Mouse (Mus musculus): Measurements from ENCODE around the gene Bcl2l13. TPM values are rescaled to one million over a fixed set of nuclear protein-coding genes. Genes with fewer than 3 reads are reported as not detected.
A peak's percentile ranks its signal among the peaks of the same experiment; 100 is the strongest.
"Not testable (repeated sequence)": the region's sequence is repeated elsewhere in the genome, so short reads cannot be mapped to it uniquely, and the experiment has no call there.

Gene Bcl2l13
- polyA plus RNA-seq, 1 experiment: 22.6 TPM

DNA sequence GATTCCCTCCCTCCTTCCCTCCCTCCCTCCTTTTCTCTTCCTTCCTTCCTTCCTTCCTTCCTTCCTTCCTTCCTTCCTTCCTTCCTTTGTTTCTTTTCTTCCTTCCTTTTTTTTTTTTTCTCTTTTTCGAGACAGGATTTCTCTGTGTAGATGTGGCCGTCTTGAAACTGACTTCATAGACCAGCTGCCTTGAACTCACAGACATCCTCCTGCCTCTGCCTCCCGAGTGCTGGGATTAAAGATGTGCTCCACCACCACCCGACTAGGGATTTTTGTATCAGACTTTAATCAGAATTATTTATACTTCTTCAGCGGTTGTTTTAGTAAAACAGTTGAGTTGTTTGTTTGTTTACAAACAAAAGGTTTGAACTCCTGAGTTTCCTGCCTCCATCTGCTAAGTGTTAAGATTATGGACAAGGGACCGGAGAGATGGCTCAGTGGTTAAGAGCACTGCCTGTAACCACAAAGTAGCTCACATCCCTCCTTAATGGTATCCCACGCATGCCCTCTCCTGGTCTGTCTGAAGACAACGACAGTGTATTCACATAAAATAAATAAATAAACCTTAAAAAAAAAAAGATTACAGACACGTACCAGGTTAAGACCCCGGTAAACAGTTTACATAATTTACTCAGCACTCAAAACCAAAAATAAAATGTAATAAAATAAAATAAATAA, 12.9 kb upstream of the Bcl2l13 start:
- TF ChIP-seq CTCF (IDR thresholded peaks at IDR 0.05; ENCODE audit: extremely low read depth, insufficient read depth, low read length): no peak
- TF ChIP-seq POLR2A (IDR thresholded peaks at IDR 0.05; ENCODE audit: extremely low read depth, insufficient read depth, low read length): no peak
- Histone ChIP-seq H3K4me3 (ENCODE audit: insufficient read depth, low read length) (no peak overlapping the region; the same call in 1 of the 2 replicates), H3K27ac (ENCODE audit: insufficient read depth, low read length) (0 out of 2 replicates have a peak overlapping the region, but pooled peaks have one; percentile 18), H3K4me1 (ENCODE audit: control insufficient read depth, insufficient read depth, low read length) (peaks cover 4% of the 10 kb centered on the region; the same call in 1 of the 2 replicates)

DNA sequence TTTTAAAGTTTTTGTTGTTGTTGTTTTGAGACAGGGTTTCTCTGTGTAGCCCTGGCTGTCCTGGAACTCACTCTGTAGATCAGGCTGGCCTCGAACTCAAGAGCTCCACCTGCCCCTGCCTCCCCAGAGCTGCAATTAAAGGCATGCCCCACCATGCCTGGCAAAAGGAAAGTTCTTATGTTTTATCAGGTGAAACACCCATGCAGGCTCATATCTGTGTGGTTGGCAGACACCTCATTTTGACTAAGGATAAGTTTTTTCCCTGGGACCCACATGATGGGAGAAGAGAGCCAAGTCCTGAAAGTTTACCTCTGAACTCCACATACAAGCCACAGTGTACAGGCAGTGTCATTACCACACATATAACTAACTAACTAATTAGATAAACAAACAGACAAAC, 6.0 kb upstream of the Bcl2l13 start:
- Histone ChIP-seq H3K27ac (ENCODE audit: insufficient read depth, low read length) (no peak overlapping the region), H3K4me3 (ENCODE audit: insufficient read depth, low read length) (no peak overlapping the region), H3K4me1 (ENCODE audit: control insufficient read depth, insufficient read depth, low read length) (no peaks in the 10 kb centered on the region)
- no peak for TF ChIP-seq CTCF (IDR thresholded peaks at IDR 0.05; ENCODE audit: extremely low read depth, insufficient read depth, low read length)
- TF ChIP-seq POLR2A (IDR thresholded peaks at IDR 0.05; ENCODE audit: extremely low read depth, insufficient read depth, low read length): no peak

DNA sequence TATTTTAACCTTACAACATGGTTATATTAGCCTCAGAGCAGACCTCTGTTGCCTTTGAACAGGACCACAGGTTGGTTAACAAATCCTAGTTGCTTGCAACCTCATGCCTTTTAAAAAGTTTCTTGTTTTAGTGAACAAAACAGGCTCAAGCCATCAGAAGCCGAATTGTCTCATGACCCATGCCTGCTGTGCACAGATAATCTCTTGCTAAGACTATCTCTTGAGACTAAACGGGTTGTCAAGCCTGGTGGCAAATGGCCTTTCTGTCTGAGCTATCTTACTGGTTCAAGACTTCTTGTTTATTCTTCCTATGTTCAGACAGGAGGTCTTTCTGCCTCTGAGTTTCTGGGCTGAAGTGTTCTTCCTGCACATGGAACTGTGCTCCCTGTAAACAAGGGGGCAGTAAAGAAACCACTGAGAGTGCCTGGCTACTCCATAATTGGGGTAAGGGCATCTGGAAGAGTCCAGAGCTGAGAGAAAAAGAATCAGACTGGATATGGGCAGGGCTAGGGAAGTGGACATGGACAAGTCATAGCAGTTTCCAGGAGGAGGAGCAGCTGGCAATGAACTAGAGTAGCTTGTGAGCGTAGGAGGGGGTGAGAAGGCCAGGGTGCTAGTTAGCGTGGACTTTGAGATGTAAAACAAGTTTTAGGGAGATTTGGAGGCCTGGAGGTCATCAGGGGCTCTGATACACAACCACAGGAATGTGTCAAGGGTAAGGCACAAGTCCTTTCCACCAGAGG, 5.0 kb upstream of the Bcl2l13 start:
- TF ChIP-seq CTCF (IDR thresholded peaks at IDR 0.05; ENCODE audit: extremely low read depth, insufficient read depth, low read length) (no peak), POLR2A (IDR thresholded peaks at IDR 0.05; ENCODE audit: extremely low read depth, insufficient read depth, low read length) (no peak)
- no peaks in the 10 kb centered on the region for H3K4me1 ChIP-seq (ENCODE audit: control insufficient read depth, insufficient read depth, low read length)
- H3K4me3 ChIP-seq (ENCODE audit: insufficient read depth, low read length): no peak overlapping the region
- no peak overlapping the region for H3K27ac ChIP-seq (ENCODE audit: insufficient read depth, low read length)

DNA sequence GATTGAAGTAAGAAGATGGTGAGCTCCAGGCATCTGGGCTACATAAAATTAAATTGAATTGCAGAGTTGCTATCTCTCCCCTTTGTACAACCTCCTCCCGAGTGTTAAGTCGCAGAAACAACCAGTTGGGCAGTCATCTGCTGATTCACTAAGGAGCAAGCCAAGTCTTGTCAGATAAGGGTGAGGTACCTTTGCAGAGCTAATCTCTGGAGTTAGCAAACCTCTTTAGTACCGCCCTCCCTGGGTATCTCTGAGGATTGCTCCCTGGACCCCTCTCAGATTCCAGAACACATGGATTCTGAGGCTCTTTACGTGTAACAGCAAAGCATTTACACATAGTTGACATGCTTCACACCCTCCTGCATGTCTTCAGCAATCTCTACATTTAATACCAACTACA, 3.9 kb upstream of the Bcl2l13 start:
- Histone ChIP-seq H3K27ac (ENCODE audit: insufficient read depth, low read length) (no peak overlapping the region), H3K4me1 (ENCODE audit: control insufficient read depth, insufficient read depth, low read length) (no peaks in the 10 kb centered on the region), H3K4me3 (ENCODE audit: insufficient read depth, low read length) (no peak overlapping the region)
- TF ChIP-seq POLR2A (IDR thresholded peaks at IDR 0.05; ENCODE audit: extremely low read depth, insufficient read depth, low read length) (no peak), CTCF (IDR thresholded peaks at IDR 0.05; ENCODE audit: extremely low read depth, insufficient read depth, low read length) (no peak)

DNA sequence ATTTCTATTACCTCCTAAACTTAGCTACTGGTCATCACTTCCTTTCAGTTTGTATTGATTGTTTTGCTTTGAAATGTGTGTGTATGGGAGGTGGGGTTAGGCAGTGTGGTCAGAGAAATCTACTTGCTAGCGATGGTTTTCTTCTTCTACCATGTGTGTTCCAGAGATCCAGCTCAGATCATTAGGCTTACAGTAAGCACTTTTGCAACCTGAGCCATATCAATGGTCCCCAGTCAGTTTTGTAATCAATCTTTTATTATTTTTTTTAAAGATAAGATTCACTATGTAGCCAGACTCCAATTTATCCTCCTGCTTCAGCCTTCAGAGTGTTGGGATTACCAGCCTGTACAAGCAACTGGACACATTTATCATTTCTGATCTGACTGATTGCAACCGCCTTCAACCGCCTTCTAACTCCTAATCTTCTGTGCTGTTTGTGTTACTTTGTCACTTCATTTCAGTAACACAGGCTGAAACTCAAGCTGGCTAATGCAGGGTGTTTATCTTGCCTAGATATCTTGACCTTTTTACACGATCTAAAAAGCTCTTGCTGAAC, 1.2 kb upstream of the Bcl2l13 start:
- no peak overlapping the region for H3K4me3 ChIP-seq (ENCODE audit: insufficient read depth, low read length)
- no peaks in the 10 kb centered on the region for H3K4me1 ChIP-seq (ENCODE audit: control insufficient read depth, insufficient read depth, low read length)
- no peak overlapping the region for H3K27ac ChIP-seq (ENCODE audit: insufficient read depth, low read length)
- no peak for TF ChIP-seq POLR2A (IDR thresholded peaks at IDR 0.05; ENCODE audit: extremely low read depth, insufficient read depth, low read length)
- no peak for TF ChIP-seq CTCF (IDR thresholded peaks at IDR 0.05; ENCODE audit: extremely low read depth, insufficient read depth, low read length)

DNA sequence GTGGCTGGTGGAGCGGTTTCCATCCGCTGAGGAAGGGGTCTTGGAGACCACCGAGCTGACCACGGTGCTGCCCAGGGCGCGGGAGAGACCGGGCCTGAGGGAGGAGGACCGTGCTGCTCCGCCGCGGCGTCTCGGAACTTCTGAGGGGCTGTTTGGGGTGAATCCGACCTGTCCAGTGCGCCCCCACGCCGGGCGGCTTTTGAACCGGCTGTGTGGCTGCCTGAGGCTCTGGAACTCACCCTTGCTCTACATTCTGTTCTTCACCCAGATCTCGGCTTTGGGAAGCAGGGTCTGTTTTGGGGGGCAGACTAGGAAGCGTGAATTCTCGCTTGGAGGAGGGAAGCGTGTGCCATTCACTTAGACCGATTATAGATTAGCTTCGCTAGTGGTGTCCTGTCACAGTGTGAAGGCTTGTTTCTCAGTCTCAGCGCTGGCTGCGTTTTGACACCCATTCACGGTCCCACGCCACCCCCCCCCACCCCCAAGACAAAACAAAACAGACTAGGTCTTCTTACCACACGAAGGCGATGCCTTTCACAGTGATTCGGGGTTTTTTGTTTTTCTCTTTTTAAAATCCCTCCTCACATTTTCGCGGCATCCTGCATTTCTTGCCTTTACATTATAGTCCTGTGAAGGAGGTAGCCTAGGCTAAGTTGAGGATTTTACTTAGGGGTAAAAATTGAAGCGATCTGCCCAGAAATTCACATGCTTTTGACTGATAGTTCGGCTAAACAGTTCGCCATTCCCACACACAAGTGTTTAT, 558 bp downstream of the Bcl2l13 start:
- Histone ChIP-seq H3K4me3 (ENCODE audit: insufficient read depth, low read length) (peak overlapping the region; percentile 52), H3K27ac (ENCODE audit: insufficient read depth, low read length) (peak overlapping the region; percentile 86), H3K4me1 (ENCODE audit: control insufficient read depth, insufficient read depth, low read length) (no peaks in the 10 kb centered on the region; the same call in 1 of the 2 replicates)
- TF ChIP-seq POLR2A (IDR thresholded peaks at IDR 0.05; ENCODE audit: extremely low read depth, insufficient read depth, low read length): no peak
- TF ChIP-seq CTCF (IDR thresholded peaks at IDR 0.05; ENCODE audit: extremely low read depth, insufficient read depth, low read length): no peak

DNA sequence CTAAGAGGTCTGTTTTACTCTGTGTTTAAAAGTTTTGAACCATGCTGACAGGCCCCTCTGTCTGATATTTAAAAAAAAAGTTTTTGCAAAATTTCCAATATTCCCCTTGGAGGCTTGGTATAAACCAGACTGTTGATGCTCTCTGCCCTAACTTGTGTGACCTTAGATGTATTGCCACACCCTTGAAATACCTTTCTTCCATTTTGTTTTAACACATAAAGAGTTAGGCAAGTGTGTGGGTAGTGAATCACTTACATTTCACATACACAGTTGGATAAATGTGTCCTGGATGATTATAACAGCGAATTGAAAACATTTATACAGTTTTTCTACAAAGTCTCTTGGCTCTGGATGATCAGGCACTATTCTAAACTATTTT, 1.1 kb downstream of the Bcl2l13 start:
- H3K4me1 ChIP-seq (ENCODE audit: control insufficient read depth, insufficient read depth, low read length): no peaks in the 10 kb centered on the region; the same call in 1 of the 2 replicates
- no peak overlapping the region for H3K27ac ChIP-seq (ENCODE audit: insufficient read depth, low read length)
- peak overlapping the region; percentile 52; the same call in 1 of the 2 replicates for H3K4me3 ChIP-seq (ENCODE audit: insufficient read depth, low read length)
- TF ChIP-seq CTCF (IDR thresholded peaks at IDR 0.05; ENCODE audit: extremely low read depth, insufficient read depth, low read length): no peak
- no peak for TF ChIP-seq POLR2A (IDR thresholded peaks at IDR 0.05; ENCODE audit: extremely low read depth, insufficient read depth, low read length)

DNA sequence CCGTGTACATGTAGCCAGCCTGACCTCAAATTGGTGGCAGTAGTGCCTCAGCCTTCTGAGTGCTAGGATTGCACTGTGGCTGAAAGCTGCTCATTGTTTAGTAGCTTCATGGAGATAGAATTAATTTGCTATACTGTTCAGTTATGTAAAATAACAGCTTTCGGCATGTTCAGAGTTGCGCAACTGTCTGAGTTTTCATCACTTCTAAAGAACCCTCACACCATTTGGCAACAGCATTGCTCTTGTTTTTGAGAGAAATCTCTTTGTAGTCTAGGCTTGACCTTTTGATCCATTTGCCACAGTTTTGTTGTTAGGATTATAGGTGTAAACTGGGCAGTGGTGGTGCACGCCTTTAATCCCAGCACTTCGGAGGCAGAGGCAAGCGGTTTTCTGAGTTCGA, 4.2 kb downstream of the Bcl2l13 start:
- H3K27ac ChIP-seq (ENCODE audit: insufficient read depth, low read length): no peak overlapping the region
- H3K4me3 ChIP-seq (ENCODE audit: insufficient read depth, low read length): no peak overlapping the region
- H3K4me1 ChIP-seq (ENCODE audit: control insufficient read depth, insufficient read depth, low read length): no peaks in the 10 kb centered on the region; the same call in 1 of the 2 replicates
- no peak for TF ChIP-seq CTCF (IDR thresholded peaks at IDR 0.05; ENCODE audit: extremely low read depth, insufficient read depth, low read length)
- no peak for TF ChIP-seq POLR2A (IDR thresholded peaks at IDR 0.05; ENCODE audit: extremely low read depth, insufficient read depth, low read length)

DNA sequence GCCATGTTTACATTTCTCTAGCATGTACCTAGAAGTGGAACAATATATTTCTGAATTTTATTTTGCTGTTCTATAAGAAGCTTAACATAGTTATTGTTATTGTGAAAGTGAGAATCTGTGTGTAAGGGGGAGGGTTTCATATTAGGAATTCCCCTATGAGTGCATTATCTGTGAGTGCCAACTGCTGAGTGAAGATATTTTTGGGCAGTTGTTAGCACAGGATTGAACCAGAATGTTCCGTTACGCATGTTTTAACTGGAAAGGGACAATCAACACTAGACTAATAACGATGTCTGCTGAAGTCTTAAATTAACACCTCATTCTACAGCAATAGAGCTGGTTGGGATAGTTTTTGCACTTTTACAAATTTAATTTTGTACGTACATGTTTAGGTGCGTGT, 5.7 kb downstream of the Bcl2l13 start:
- TF ChIP-seq POLR2A (IDR thresholded peaks at IDR 0.05; ENCODE audit: extremely low read depth, insufficient read depth, low read length): no peak
- TF ChIP-seq CTCF (IDR thresholded peaks at IDR 0.05; ENCODE audit: extremely low read depth, insufficient read depth, low read length): no peak
- Histone ChIP-seq H3K4me3 (ENCODE audit: insufficient read depth, low read length) (no peak overlapping the region), H3K4me1 (ENCODE audit: control insufficient read depth, insufficient read depth, low read length) (no peaks in the 10 kb centered on the region; the same call in 1 of the 2 replicates), H3K27ac (ENCODE audit: insufficient read depth, low read length) (no peak overlapping the region)

DNA sequence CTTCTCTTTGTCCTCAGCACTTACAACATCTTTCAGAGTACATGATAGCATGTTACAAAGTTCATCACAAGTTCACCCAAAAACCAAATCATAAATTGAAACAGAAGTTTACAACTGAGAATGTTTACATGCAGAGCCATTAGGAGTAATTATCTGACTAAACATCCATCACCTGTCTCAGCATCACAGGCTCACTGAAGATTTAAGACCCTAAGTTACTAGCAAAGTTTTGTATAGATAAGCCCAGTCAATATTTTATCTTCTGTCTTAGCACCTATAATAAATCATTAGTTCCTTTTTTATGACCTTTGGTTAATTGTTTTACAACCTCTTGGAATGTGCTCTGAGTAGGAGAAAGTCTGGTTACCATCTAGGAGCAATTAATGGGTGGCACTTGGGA, 14.7 kb downstream of the Bcl2l13 start:
- H3K4me1 ChIP-seq (ENCODE audit: control insufficient read depth, insufficient read depth, low read length); H3K4me3 ChIP-seq (ENCODE audit: insufficient read depth, low read length); H3K27ac ChIP-seq (ENCODE audit: insufficient read depth, low read length): not testable (repeated sequence)

Measured in cortical plate, adult 2 months (tissue).